Mouse (Mus musculus): ENCODE data around the gene Olfr952.

Olfr952 gene

GRCm38 (mm10) chr9:39427048-39427447, at the start of gene Olfr952:
Olfr952 (minus strand) TSS chr9:39427148.
- no peak for DNase-seq (ENCODE audit: low spot score)

DNA sequence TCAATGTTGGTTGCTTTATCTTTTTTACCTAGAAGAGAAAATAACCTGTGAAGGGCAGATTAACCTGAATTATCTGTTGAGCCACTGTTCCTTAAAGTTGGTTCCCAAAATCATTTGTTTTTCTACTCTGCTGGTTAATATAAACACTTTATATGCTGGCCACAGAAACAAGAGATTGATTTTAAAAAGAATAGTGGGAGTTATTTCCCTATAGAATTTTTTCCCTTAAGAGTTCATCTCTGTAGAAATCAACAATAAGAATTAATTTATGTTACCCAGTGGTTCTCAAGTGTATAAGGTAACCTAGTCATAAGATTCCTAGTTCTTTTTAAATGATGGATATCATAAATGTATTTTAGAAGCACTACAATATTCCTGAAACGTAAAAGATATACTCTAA, 44.9 kb upstream of the Olfr952 start, which contains the start of gene Olfr955:
Gene Olfr955 (minus strand): TSS at position 101 of the 400 bp plus-strand sequence.
- DNase-seq (ENCODE audit: low spot score), result no peak

GRCm38 (mm10) chr9:39456401-39456800, 29.5 kb upstream of the Olfr952 start, which contains the start of gene Olfr954:
Olfr954 (plus strand) TSS chr9:39456701.
- DNase-seq (ENCODE audit: low spot score), result no peak

- DNase-seq (ENCODE audit: low spot score), result no peak
These were observed 39.8 kb downstream of the Olfr952 start, which contains the start of gene Olfr951 for GRCm38 (mm10) chr9:39387110-39387509. Olfr951 (plus strand) TSS chr9:39387410.

Measured in ovary, adult 18-20 months (tissue).